Mouse (Mus musculus): Measurements from ENCODE around the gene Cldn4.
A peak's percentile ranks its signal among the peaks of the same experiment; 100 is the strongest.

The Cldn4 gene

DNA sequence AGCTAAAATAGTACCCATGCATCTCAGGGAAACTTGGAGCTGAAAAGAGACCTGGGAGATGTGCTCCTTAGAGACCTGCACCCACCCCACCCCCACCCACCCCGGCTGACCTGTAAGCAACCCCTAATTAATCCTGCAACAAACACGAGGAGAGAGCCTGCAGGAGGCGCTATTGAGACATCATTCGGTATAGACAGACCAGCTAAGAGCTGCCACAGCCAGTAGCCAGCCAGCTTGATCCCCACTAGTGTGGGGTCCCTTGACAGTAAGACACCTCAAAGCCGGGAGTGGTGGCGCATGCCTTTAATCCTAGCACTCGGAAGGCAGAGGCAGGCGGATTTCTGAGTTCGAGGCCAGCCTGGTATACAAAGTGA is 13.8 kb downstream of the Cldn4 start:
- peak; percentile 80 for DNase-seq (ENCODE audit: low read depth, low spot score)

- peak; percentile 89 for DNase-seq (ENCODE audit: low read depth, low spot score)
Observed at GRCm38 (mm10) chr5:134932179-134932902, 14.4 kb downstream of the Cldn4 start, which contains the start of gene Mettl27. Mettl27 (plus strand) TSS chr5:134932368.

DNA sequence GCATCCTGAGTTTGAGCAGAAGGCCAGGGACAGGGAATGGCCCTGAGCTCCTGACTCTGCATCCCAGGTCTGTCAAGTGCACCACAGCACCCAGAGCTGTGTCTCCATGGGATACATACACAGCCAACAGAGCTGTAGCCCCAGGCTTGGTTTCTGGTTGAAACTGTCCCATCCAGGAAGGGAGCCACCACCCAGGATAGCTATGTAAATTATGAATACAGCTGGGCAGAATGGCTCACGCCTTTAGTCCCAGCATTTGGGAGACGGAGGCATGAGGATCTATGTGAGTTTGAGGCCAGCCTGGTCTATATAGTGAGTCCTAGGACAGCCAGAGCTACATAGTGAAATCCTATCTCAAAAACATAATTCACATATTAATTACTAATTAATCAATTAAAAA is 16.7 kb downstream of the Cldn4 start:
- no peak for DNase-seq (ENCODE audit: low read depth, low spot score)

GRCm38 (mm10) chr5:134926726-134927125 is 20.0 kb downstream of the Cldn4 start:
- DNase-seq (ENCODE audit: low read depth, low spot score) = no peak

GRCm38 (mm10) chr5:134923141-134923540 is 23.6 kb downstream of the Cldn4 start:
- peak; percentile 4 for DNase-seq (ENCODE audit: low read depth, low spot score)

DNA sequence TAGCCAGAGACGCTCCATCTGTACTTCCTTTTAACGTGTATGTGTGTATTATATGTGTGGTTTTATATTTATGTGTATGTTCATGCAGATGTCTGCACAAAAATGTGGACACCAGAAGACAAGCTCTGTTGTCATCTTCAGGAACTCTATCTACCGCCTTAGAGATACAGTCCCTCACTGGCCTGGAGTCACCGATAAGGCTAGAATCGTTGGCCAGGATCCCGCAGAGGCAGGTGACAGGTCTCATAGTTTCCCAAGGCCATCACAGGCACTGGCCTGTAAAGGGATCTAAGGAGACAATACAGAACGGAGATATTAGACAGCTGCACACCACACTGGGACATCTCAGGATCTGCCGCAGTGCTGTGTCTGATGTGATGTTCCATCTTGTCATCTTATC is 25.6 kb downstream of the Cldn4 start:
- DNase-seq (ENCODE audit: low read depth, low spot score) = no peak

DNA sequence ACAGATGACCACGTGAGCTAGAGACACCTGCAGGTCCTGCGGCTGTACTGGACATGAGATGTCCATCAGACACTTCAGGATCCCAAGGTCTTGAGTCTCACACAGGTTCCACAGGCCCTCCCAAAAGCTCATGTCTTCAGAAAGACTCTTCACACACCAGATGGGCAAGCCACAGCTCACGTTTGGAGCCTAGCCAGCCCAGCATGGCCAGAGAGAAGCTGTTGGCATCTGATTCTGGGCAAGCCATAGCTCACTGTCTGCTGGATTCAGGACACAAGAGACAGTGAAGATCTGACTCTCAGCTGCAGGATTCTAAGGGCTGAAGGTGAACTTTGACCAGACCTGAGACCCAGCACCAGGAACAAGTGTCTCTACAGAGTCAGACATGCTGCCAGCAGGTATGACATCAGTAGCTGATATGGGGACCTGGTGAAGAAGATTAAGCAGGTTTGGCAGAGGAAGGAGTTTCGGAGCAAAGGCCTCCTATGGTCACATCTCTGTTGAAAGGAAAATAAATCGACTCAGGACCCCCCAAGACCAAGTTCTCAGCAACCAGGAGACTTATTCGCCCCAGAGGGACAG is 26.5 kb downstream of the Cldn4 start:
- peak; percentile 6 for DNase-seq (ENCODE audit: low read depth, low spot score)

GRCm38 (mm10) chr5:134919097-134919496 is 27.6 kb downstream of the Cldn4 start:
- DNase-seq (ENCODE audit: low read depth, low spot score) = no peak

- DNase-seq (ENCODE audit: low read depth, low spot score) = peak; percentile 49
Observed at GRCm38 (mm10) chr5:134918071-134918832, 28.5 kb downstream of the Cldn4 start.

DNA sequence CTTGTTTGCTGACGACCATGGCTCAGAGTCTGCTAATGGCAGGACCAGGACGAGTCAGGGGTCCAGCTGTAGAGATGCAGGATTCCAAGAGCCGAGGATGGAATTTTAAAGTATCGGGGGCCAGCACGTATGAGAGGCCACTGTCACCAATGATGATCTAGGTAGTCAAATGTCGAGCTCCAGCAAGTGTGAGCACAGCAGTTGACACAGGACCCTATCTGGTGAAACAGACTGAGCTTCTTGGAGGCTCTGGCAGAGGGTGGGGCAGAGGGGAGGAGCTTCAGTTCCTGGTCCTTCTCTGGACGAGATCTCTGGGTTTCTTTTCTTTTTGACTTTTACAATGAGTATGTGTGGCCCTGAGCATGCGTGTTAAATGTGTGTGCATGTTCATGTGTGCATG is 31.4 kb downstream of the Cldn4 start, which contains the start of gene Cldn13:
Cldn13 (minus strand) TSS at position 216 of the 400 bp plus-strand sequence.
- no peak for DNase-seq (ENCODE audit: low read depth, low spot score)

DNA sequence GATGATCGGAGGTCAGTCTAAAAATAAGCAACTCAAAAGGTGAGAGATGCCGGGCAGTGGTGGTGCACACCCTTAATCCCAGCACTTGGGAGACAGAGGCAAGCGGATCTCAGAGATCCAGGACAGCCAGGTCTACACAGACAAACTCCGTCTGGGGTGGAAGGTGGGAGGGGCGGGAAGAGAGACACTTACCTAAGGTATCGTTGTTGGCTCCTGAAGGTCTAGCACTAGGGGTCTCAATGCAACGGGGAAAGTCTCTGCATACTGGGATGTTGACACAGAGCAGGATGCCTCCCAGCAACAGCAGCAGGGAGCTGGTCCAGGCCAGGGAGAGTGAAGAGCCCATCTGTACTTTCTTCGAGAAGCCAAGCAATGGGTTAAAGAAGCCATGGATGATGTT is 32.2 kb downstream of the Cldn4 start:
- DNase-seq (ENCODE audit: low read depth, low spot score) = no peak

GRCm38 (mm10) chr5:134913753-134914152 is 33.0 kb downstream of the Cldn4 start:
- no peak for DNase-seq (ENCODE audit: low read depth, low spot score)

DNA sequence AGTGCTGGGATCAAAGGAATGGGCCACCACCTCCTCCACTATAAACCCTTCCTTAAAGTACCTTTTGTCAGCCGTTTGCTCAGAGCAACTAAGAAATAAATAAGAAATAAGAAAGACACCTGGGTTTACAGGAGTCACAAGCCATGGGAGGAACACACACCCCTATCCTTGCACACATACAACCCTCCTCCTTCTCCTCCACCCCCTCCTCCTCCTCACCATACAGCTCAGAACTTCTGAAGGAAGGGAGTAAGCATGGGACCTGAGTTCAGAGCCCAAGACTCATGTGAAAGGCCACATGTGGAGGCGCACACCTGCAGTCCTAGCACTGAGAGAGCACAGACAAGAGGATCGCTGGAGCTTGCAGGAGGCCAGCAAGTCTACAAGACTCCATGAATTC is 33.4 kb downstream of the Cldn4 start:
- DNase-seq (ENCODE audit: low read depth, low spot score) = no peak

DNA sequence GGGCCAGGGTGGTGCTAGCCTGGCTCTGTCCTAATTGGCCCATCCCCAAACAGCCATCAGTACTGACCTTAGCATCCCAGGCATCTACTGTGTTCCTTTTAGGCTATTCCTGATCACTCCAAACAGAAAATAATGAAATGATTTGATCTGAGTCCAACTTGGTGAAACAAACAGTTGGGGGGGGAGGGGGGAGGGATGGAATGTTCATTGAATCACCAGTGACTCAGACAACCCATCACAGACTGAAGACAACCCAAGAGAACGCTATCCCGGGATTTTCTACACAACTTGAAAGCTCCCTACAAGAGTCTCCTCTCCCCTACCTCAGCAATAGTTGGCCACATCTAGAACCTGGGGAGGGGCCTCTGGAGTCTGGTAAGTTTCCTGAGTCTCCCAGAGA is 34.8 kb downstream of the Cldn4 start:
- no peak for DNase-seq (ENCODE audit: low read depth, low spot score)

DNA sequence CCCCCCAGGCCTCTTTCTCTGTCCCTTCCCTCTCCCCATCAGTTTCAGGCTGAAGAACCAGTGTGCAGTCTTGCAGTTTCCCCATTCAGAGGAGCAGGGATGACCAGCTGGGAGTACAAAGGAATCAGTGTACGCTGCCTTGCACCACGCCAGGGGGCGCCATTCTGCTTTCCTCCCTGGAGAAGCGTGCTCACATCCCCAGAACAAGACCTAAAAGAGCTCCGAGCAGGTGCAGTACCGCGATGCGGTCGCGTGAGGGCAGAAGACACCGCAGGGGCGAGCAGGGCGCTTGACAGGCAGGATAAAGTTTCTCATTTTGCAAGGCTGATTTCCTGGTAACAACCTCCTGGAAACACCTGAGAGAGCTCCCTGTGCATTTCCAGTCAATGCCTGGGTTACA is 39.6 kb downstream of the Cldn4 start:
- DNase-seq (ENCODE audit: low read depth, low spot score) = peak; percentile 93

GRCm38 (mm10) chr5:134906633-134907032 is 40.1 kb downstream of the Cldn4 start, which contains the start of gene Tmem270:
Tmem270 (minus strand) TSS chr5:134906733.
- no peak for DNase-seq (ENCODE audit: low read depth, low spot score)

- no peak for DNase-seq (ENCODE audit: low read depth, low spot score)
Observed at GRCm38 (mm10) chr5:134901644-134902027, 45.1 kb downstream of the Cldn4 start.

GRCm38 (mm10) chr5:134901012-134901643 is 45.6 kb downstream of the Cldn4 start:
- peak; percentile 58 for DNase-seq (ENCODE audit: low read depth, low spot score)

DNA sequence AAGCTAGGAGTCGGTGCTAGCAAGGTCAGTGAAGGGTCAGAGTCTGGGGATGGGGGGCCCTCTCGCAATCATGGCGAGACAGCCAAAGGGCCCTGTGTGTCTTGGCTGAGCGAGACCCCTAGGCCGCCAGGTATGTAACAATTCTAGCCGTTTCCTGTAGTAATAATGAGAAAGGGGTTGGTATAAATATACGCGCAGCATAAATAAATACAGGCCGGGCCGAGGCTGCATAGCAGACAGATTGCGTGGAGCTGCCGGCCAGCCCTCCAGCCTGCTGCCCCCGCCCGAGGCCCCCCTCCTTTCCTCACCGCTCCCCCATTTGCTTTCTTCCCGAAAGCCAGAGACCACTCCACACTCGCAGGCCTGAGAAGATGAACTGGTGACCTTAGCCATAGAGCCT is 49.1 kb downstream of the Cldn4 start:
- no peak for DNase-seq (ENCODE audit: low read depth, low spot score)

- no peak for DNase-seq (ENCODE audit: low read depth, low spot score)
Observed at GRCm38 (mm10) chr5:134896965-134897364, 49.8 kb downstream of the Cldn4 start.

DNA sequence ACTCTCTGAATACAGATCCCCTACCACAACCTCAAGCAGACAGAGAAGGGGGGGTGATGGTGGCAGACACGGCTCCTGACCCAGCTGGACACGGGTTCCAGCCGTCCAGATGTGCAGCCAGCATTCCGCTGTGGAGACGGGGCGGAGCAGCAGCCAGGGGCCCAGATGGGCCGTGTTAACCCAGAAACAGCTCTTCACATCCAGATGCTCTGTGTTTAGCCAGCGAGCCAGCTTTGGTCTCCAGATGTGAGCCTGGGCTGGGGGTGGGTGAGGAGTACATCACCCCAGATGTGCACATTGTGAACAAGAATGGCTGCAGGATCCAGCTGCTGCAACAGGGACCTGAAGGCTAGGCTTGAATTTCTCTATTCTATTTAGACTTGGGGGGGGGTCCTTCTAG is 51.4 kb downstream of the Cldn4 start:
- no peak for DNase-seq (ENCODE audit: low read depth, low spot score)

Data from brain, adult 2 months (tissue).